Mouse (Mus musculus): ENCODE measurements around the gene Hist1h2ae.
"Not testable (repeated sequence)": the region's sequence is repeated elsewhere in the genome, so short reads cannot be mapped to it uniquely, and the experiment has no call there.

Gene Hist1h2ae

DNA sequence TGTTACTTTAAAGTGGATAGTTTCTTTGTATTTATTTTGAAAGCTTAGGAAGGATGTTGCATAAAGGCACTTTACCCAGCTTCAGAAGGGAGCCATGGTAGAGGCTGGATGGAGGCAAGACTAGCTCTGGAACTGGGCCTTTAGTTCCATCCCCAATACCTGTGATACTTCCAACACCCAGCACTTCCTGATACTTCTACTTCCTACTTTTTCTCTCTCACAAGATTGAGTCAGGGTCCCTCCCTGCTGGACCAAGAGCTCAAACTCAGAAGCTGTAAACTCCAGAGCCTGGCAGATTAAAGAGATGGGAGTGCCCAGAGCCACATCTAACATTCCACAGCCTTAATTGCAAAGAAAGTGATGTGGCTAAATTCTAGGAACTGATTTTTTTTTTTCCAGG is 13.3 kb upstream of the Hist1h2ae start:
- intact Hi-C loops (cut with DNase I), result loop anchor here (5.0 kb wide), 2 partner anchors 33 to 178 kb away; partner anchors contain the start of genes Hist1h1a, Hist1h3a and Hist1h4a

DNA sequence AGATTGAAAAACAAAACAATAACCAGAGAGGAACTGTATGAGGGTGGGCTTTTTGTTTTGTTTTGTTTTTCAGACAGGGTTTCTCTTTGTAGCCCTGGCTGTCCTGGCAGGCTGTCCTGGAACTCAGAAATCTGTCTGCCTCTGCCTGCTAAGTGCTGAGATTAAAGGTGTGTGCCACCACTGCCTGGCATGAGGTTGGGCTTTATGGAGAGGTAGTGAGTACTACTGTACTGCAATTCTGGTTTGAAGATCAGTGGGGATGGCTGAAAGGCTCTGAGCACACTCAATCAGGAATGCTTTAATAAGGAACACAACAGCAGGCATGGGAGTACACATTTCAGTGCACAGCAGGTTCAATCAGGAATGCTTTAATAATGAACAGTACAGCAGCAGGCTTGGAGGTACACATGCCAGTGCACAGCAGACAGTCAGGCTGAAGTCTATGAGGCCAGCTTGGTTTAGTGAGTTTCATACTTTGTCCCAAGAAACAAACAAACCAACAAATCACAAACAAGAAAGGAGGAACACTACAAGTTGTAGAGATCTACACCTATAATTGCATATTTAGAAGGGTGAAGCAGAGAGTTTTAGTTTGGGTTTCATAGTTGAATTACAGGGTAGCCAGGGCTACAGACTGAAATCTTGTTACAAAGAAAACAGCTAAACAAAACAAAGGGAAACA is 12.5 kb upstream of the Hist1h2ae start:
- intact Hi-C loops (cut with DNase I), result loop anchor here (5.0 kb wide), 2 partner anchors 34 to 179 kb away; partner anchors contain the start of genes Hist1h1a, Hist1h3a and Hist1h4a

DNA sequence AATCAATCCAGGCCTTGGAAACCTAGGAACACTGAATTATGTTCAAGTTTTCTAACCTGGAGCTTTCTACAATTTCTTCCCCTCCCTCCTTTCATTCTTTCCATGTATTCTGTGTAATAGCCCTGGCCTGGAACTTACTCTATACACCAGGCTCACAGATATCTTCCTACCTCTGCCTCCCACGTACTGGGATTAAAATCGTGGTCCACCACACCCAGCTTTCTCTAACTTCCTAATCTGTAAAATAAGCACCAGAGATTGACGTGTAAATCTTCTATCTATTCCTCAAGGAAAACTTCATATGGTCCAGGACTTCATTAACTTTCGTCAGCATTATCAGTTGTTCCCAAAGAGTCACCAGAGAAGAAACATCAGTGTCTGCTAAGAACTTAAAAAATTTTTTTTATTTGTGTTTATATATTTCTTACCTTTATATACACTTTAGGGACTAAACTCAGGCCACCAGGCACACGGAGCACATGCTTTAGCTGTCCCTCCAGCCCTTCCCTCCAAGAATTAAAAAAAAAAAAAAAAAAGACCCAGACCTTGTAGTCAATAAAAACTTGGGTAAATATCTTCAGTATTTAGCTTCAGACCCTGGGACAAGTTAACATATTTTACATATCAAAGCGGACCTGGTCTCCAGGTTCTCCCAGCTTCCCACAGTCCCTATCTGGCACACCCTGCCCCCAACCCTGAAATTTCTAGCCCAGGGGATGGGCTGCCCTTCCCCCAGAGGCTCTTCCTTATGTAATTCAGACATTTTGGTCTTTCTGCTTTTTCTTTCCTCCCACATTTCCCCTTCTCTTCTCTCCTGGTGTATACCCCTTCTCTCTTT is 11.4 kb upstream of the Hist1h2ae start:
- intact Hi-C loops (cut with DNase I), result loop anchor here (5.0 kb wide), 2 partner anchors 35 to 180 kb away; partner anchors contain the start of genes Hist1h1a, Hist1h3a and Hist1h4a

GRCm38 (mm10) chr13:23581408-23582218 is 10.6 kb upstream of the Hist1h2ae start, which contains the start of gene Hist1h4d:
Hist1h4d (plus strand) TSS chr13:23581598.
- intact Hi-C loops (cut with DNase I), result loop anchor here (5.0 kb wide), 2 partner anchors 36 to 181 kb away; partner anchors contain the start of genes Hist1h1a, Hist1h3a and Hist1h4a

DNA sequence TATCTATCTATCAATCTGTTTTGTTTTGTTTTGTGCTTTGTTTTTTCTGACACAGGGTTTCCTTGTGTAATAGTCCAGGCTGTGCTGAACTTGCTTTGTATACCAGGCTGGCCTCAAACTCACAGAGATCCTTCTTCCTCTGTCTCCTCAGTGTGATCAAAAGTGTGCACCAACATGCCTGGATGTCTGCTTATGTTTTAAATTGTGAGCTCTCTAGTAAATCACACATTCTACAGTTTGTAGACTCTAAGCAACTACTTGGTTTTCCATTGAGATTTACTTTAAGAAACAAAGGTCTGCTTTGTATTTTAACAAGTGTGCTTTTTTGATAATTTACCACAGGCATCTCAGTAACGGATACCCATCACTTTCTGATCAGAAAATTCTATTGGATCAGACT is 6.8 kb upstream of the Hist1h2ae start:
- intact Hi-C loops (cut with DNase I), result no loop called here

GRCm38 (mm10) chr13:23576906-23577639 is 6.1 kb upstream of the Hist1h2ae start:
- intact Hi-C loops (cut with DNase I), result no loop called here

GRCm38 (mm10) chr13:23576351-23576881 is 5.4 kb upstream of the Hist1h2ae start:
- intact Hi-C loops (cut with DNase I), result no loop called here

DNA sequence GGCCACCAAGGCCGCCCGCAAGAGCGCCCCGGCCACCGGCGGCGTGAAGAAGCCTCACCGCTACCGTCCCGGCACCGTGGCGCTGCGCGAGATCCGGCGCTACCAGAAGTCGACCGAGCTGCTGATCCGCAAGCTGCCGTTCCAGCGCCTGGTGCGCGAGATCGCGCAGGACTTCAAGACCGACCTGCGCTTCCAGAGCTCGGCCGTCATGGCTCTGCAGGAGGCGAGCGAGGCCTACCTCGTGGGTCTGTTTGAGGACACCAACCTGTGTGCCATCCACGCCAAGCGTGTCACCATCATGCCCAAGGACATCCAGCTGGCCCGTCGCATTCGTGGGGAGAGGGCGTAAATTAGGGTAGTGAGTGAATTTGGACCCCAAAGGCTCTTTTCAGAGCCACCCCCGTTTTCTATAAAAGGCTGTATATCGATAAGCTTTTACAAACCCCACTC is 4.9 kb upstream of the Hist1h2ae start:
- intact Hi-C loops (cut with DNase I), result not testable (repeated sequence)

DNA sequence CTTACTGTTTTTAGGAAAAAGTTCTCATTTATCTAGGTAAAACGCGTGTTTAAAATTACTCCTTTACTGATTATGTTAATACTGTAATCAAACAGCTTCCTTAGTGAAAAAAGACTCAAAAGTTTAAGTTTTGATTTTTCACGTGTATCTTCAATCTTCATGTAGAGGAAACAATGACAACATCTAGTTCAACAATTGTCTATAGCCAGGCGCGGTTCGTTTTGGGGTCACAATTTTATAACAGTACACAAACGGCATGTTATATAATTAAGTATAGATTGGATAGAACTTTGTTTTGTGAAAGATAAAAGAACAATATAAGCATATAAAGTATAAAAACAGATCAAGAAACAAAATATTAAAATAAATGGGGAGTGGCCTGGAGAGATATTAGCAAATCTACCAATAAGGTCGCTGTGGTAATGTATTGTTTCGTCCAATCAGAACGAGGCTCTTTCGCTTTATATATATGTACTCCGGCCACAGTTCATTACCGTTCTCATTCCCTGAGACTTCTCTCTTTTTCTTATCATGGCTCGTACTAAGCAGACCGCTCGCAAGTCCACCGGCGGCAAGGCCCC is 4.3 kb upstream of the Hist1h2ae start, which contains the start of gene Hist1h3d:
Gene Hist1h3d (plus strand): TSS at position 493 of the 581 bp plus-strand sequence.
- intact Hi-C loops (cut with DNase I), result no loop called here

- intact Hi-C loops (cut with DNase I), result not testable (repeated sequence)
These were observed 3.6 kb upstream of the Hist1h2ae start for GRCm38 (mm10) chr13:23574546-23575170.

DNA sequence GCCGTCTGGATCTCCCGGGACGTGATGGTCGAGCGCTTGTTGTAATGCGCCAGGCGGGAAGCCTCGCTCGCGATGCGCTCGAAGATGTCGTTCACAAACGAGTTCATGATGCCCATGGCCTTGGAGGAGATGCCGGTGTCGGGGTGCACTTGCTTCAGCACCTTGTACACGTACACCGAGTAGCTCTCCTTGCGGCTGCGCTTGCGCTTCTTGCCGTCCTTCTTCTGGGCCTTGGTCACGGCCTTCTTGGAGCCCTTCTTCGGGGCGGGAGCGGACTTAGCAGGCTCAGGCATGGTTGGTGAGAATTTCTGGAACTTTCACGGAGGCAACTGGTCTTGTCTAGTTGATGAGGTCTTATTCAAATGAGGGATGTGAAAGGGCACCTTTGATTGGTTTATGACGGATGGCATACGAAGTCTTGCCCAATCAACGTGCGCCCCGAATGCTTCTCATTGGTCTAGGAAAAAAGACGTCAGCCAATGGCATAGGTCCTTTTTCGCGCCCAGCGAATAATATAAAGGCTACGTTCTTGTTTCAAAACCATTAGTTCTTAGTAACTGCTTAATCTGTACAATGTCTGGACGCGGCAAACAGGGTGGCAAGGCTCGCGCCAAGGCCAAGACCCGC is 3.0 kb upstream of the Hist1h2ae start, which contains the start of the genes Hist1h2bf and Hist1h2ad:
Gene Hist1h2bf (minus strand): TSS at position 299 of the 627 bp plus-strand sequence.
Gene Hist1h2ad (plus strand): TSS at position 484 of the 627 bp plus-strand sequence.
- intact Hi-C loops (cut with DNase I), result not testable (repeated sequence)

GRCm38 (mm10) chr13:23573034-23573897 is 2.2 kb upstream of the Hist1h2ae start:
- intact Hi-C loops (cut with DNase I), result not testable (repeated sequence)

DNA sequence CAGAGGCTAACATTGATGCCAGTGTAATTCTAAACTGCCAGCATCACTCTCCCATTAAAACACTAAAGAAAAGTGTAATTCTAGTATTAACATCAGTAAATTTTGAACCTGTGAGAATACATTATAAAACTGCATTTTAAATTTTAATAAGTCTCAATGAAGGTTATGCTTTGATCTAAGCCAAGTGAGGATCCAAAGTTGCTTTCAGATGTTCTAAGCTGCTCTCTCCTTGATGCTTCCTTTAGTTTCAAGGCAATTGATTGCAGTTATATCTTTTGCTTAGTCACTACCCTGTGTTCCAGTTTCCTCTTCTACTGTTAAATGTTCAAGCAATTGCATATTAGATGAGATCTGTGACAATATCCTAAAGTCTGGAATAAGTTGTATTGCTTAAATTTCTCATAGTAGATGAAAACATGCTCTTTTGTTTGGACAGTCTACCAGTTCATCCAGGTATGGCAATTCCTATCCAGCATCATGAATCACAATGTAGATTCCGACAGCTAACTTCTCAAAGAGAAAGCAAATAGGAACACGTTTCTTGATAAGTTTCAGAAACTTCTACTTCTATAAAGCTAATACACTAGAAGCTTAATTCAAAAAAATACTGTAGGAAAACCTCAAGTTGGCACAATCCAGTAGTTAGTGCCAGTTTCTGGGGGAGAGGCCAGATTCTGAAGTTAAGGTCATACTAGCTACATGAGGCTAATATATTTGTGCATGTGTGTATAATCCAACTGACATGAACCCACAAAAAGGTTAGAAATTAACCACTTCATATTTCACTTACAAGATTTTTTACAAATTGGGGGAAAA is 1.4 kb upstream of the Hist1h2ae start:
- intact Hi-C loops (cut with DNase I), result no loop called here

DNA sequence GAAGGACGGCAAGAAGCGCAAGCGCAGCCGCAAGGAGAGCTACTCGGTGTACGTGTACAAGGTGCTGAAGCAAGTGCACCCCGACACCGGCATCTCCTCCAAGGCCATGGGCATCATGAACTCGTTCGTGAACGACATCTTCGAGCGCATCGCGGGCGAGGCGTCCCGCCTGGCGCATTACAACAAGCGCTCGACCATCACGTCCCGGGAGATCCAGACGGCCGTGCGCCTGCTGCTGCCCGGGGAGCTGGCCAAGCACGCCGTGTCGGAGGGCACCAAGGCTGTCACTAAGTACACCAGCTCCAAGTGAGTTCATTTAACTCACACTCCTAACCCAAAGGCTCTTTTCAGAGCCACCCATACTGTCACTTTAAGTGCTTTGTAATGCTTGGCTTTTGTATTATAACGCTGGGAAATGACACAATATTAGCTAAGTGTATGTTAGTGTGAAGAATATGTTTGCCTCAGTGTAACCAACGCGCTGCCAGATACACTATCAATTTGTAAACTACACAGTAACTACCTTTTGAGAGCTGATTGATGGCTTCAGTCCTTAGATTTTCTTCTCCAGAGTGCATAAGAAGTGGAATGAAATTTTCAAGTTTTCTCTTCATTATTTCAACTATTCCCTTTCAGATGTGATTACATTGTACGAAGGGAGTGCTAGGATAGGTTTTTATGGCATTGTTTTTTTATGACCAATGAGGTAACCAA is 641 bp upstream of the Hist1h2ae start:
- intact Hi-C loops (cut with DNase I), result not testable (repeated sequence)

GRCm38 (mm10) chr13:23570261-23571021 is 579 bp downstream of the Hist1h2ae start:
- intact Hi-C loops (cut with DNase I), result not testable (repeated sequence)

All from adrenal gland (tissue).